Mouse (Mus musculus) hindbrain, postnatal 0 days (tissue): ENCODE measurements around the gene Cask. TPM values are rescaled to one million over a fixed set of nuclear protein-coding genes. Genes with fewer than 3 reads are reported as not detected.
"Not testable (repeated sequence)": the region's sequence is repeated elsewhere in the genome, so short reads cannot be mapped to it uniquely, and the experiment has no call there.

Experiments
- ATAC-seq: fragments of 200-750 bp; cut with Nextera tagmentation; 2 replicates; pipeline ENCODE4 v1.8.0; 2017; ENCODE audit warnings: mild to moderate bottlenecking, moderate TSS enrichment, moderate library complexity
- DNase-seq: peaks from one replicate; pipeline ENCODE4 v3.0.0-alpha.2; 2015; ENCODE audit warnings: low spot score
- H3K27ac ChIP-seq: fragments of 300-500 bp; sonication (generic); 2 replicates; pipeline ENCODE4 v1.5.1; 2014; ENCODE audit warnings: mild to moderate bottlenecking
- H3K27me3 ChIP-seq: fragments of 300-500 bp; sonication (generic); 2 replicates; pipeline ENCODE4 v1.6.1; 2014; ENCODE audit warnings: low read length, mixed read lengths; ENCODE audit not compliant: insufficient read depth
- H3K36me3 ChIP-seq: fragments of 300-500 bp; sonication (generic); 2 replicates; pipeline ENCODE4 v1.6.1; 2014; ENCODE audit warnings: low read length, mixed read lengths; ENCODE audit not compliant: insufficient read depth
- H3K4me1 ChIP-seq: fragments of 300-500 bp; sonication (generic); 2 replicates; pipeline ENCODE4 v1.6.1; 2014; ENCODE audit warnings: antibody characterized with exemption, low read length, mixed read lengths; ENCODE audit not compliant: insufficient read depth
- H3K4me2 ChIP-seq: fragments of 300-500 bp; sonication (generic); 2 replicates; pipeline ENCODE4 v1.6.1; 2014; ENCODE audit warnings: low read depth, mild to moderate bottlenecking, low read length, moderate library complexity, mixed read lengths
- H3K4me3 ChIP-seq: fragments of 300-500 bp; sonication (generic); 2 replicates; pipeline ENCODE4 v1.5.1; 2014; ENCODE audit warnings: low read length
- H3K9ac ChIP-seq: fragments of 300-500 bp; sonication (generic); replicated peaks from 2 replicates; pipeline ENCODE4 v1.6.1; 2014; ENCODE audit warnings: mild to moderate bottlenecking, low read length, moderate library complexity, mixed read lengths
- H3K9me3 ChIP-seq: fragments of 300-500 bp; sonication (generic); 2 replicates; pipeline ENCODE4 v1.6.1; 2016; ENCODE audit warnings: low read length, mixed read lengths
- CTCF ChIP-seq: IDR thresholded peaks from 2 replicates; pipeline ENCODE4 v1.5.1; 2016; ENCODE audit warnings: antibody characterized with exemption, control low read depth, low read depth
- WGBS: fragments of 180-500 bp; shearing (Covaris S2); extraction: QIAGEN DNeasy Blood & Tissue Kit; methylation state at CpG from one replicate; pipeline ENCODE4 v1.1.7; 2014; 5-methylcytosine and 5-hydroxymethylcytosine counted together
- polyA plus RNA-seq: library from polyadenylated mRNA; unstranded; fragments of >200 nt; fragmentation: Nextera tagmentation; extraction: Ambion mirVana; gene quantifications from 2 replicates; pipeline ENCODE4 v1.2.1, GENCODE M21; 2015
- total RNA-seq: library from RNA; depleted of rRNA; stranded (reverse); fragments of >200 nt; gene quantifications from 2 replicates; pipeline ENCODE4 v1.2.3, GENCODE M21; 2014

Cask gene
- total and polyA plus RNA-seq, 2 experiments from 2014 or later = 70.8 to 97.0 TPM

- Histone ChIP-seq H3K27me3 (no peaks in the 10 kb centered on the region), H3K9ac (no peak overlapping the region), H3K4me3 (no peak overlapping the region), H3K4me1 (no peaks in the 10 kb centered on the region), H3K27ac (no peak overlapping the region), H3K36me3 (no peaks in the 10 kb centered on the region), H3K4me2 (no peak overlapping the region), H3K9me3 (no peaks in the 10 kb centered on the region)
- 97% methylated on average over 1 of the region's 1 CpGs for WGBS
- DNase-seq (no peak), ATAC-seq (no peak)
- no peak for TF ChIP-seq CTCF
These were observed 85.5 kb downstream of the Cask start for GRCm38 (mm10) chrX:13765672-13766071.

- no peaks in the 10 kb centered on the region for H3K27me3 ChIP-seq
- no peak for DNase-seq
- WGBS = 59% methylated on average over 1 of the region's 1 CpGs
- no peak overlapping the region for H3K9ac ChIP-seq
- no peak overlapping the region for H3K4me3 ChIP-seq
- no peak overlapping the region for H3K27ac ChIP-seq
- H3K36me3 ChIP-seq = no peaks in the 10 kb centered on the region
- H3K4me1 ChIP-seq = no peaks in the 10 kb centered on the region
- no peak for TF ChIP-seq CTCF
- ATAC-seq = no peak
- no peaks in the 10 kb centered on the region for H3K9me3 ChIP-seq
- H3K4me2 ChIP-seq = no peak overlapping the region
These were observed 86.1 kb downstream of the Cask start for GRCm38 (mm10) chrX:13765024-13765423.

DNA sequence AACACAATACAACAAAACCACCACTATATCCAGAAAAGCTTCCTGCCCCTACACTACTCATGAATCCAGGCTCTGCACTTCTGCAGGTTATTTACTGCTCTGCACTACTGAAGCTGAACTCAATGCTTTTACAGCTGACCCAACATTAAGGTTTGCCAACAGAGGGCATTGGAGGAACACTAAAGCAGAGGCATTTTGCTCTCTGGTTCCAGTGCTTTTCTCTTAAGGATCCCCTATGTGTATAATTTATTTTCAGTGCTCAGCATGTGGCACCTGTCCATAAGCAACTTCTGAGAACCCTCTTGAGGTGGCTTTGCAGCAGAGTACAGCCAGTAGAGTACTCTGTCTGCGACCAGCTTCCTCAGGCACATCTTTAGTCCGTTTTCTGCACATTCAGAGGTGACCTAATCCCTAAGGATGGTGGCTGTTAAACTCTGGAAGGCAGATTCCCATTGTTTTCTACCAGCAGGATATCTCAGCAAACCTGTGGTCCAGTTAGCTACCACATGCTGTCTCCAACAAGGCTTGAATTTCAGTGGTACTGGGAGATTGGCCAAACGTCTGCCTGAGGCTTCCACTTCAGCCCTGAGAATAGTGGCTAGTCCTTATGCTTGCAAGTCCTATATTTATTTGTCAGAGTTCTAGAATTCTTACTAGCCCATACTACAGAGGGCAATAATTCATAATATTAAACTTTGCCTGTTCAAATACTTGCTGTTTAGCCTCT lies 93.7 kb downstream of the Cask start:
- Histone ChIP-seq H3K9ac (no peak overlapping the region), H3K27me3 (no peaks in the 10 kb centered on the region), H3K27ac (no peak overlapping the region), H3K36me3 (no peaks in the 10 kb centered on the region), H3K4me1 (no peaks in the 10 kb centered on the region), H3K4me3 (no peak overlapping the region), H3K9me3 (no peaks in the 10 kb centered on the region), H3K4me2 (no peak overlapping the region)
- no peak for ATAC-seq
- WGBS = 21% methylated on average over 3 of the region's 3 CpGs
- peak; percentile 34; the same call in 1 of the 2 replicates for TF ChIP-seq CTCF
- DNase-seq = peak; percentile 14

GRCm38 (mm10) chrX:13741110-13741509 lies 110.1 kb downstream of the Cask start:
- no peaks in the 10 kb centered on the region for H3K4me1 ChIP-seq
- no peak for ATAC-seq

GRCm38 (mm10) chrX:13730785-13731184 lies 120.4 kb downstream of the Cask start:
- H3K36me3 ChIP-seq, ATAC-seq, H3K4me3 ChIP-seq, H3K4me2 ChIP-seq, H3K27me3 ChIP-seq, H3K4me1 ChIP-seq, H3K9me3 ChIP-seq, H3K9ac ChIP-seq, H3K27ac ChIP-seq, DNase-seq: not testable (repeated sequence)

More at GRCm38 (mm10) chrX:13741110-13741509, 110.1 kb downstream of the Cask start:
- Histone ChIP-seq H3K36me3 (no peaks in the 10 kb centered on the region), H3K9me3 (no peaks in the 10 kb centered on the region), H3K4me3 (no peak overlapping the region), H3K4me2 (no peak overlapping the region), H3K9ac (no peak overlapping the region), H3K27ac (no peak overlapping the region), H3K27me3 (no peaks in the 10 kb centered on the region)
- no peak for DNase-seq
- no peak for TF ChIP-seq CTCF
- 61% methylated on average over 2 of the region's 2 CpGs for WGBS

- Histone ChIP-seq H3K27ac (no peak overlapping the region), H3K27me3 (no peaks in the 10 kb centered on the region), H3K36me3 (no peaks in the 10 kb centered on the region), H3K9ac (no peak overlapping the region), H3K4me2 (no peak overlapping the region), H3K9me3 (no peaks in the 10 kb centered on the region), H3K4me3 (no peak overlapping the region), H3K4me1 (no peaks in the 10 kb centered on the region)
- TF ChIP-seq CTCF = peak; percentile 39
- WGBS = 80% methylated on average over 1 of the region's 1 CpGs
- ATAC-seq (no peak), DNase-seq (peak; percentile 35)
These were observed 121.2 kb downstream of the Cask start for GRCm38 (mm10) chrX:13729835-13730480.
